Comparison of ENCODE assay signal across 17 mouse cellular contexts in genomic region chr1:97843220-97843992, GRCm38 (mm10).
DNase-seq lines count a peak whose midpoint lies in the region; ATAC-seq and TF ChIP-seq lines count a peak whose summit lies in the region.
"Had no signal": no experiment of that assay in that cellular context is flagged by ENCODE, and none has a peak within 500 bp of the region (broad histone marks: within the 10 kb centered on the region; RNA-seq: fewer than 3 reads in every experiment).

No protein-coding gene starts in this region.

- H3K27ac ChIP-seq in layer of hippocampus, adult 2 months: no peak overlapping the region
- H3K27ac ChIP-seq: heart, embryonic 13.5 days; left cerebral cortex, adult 2 months; limb, embryonic 13.5 days; liver, embryonic 15.5 days had no signal

- peak; percentile 40 to 58 for DNase-seq in layer of hippocampus, postnatal 10 days (ENCODE audit: low spot score in 2 of 2)
- DNase-seq in layer of hippocampus, adult 2 months (ENCODE audit: low spot score in 2 of 2): no peak
- DNase-seq in brain, adult 2 months (ENCODE audit: low read depth, low spot score): peak; percentile 74
- peak; percentile 87 to 93 for DNase-seq in cerebellum, postnatal 14 days
- no peak for DNase-seq in layer of hippocampus, adult 18-20 months (ENCODE audit: low spot score in 2 of 2)
- DNase-seq in gastrocnemius, adult 8-10 months (ENCODE audit: low spot score in 2 of 2): no peak
- DNase-seq: adrenal gland, adult 2 months; embryo, embryonic 11 days; kidney, adult 2 months; kidney, postnatal 4 days; lung, postnatal 14 days; right cerebral cortex, postnatal 25 days had no signal

- H3K4me3 ChIP-seq in layer of hippocampus, adult 2 months: no peak overlapping the region
- H3K4me3 ChIP-seq: heart, embryonic 13.5 days; left cerebral cortex, adult 2 months; limb, embryonic 13.5 days; liver, embryonic 15.5 days had no signal

- ATAC-seq in cerebellum, adult (ENCODE audit: insufficient number of reproducible peaks, low FRiP score, low TSS enrichment): peak; percentile 90

- no peak for TF ChIP-seq CTCF in layer of hippocampus, adult 2 months (conservative IDR thresholded peaks at IDR 0.05)

Comparison
In these comparisons a context has a peak if more than half of its experiments do, and no peak if none do; other contexts are left out.
1. DNase-seq: peak in layer of hippocampus, postnatal 10 days (2 of 2), brain, adult 2 months (single experiment) and cerebellum, postnatal 14 days (2 of 2); none in layer of hippocampus, adult 2 months (0 of 2), layer of hippocampus, adult 18-20 months (0 of 2) and gastrocnemius, adult 8-10 months (0 of 2).